Mouse (Mus musculus): ENCODE measurements around the gene Egln2.

DNA sequence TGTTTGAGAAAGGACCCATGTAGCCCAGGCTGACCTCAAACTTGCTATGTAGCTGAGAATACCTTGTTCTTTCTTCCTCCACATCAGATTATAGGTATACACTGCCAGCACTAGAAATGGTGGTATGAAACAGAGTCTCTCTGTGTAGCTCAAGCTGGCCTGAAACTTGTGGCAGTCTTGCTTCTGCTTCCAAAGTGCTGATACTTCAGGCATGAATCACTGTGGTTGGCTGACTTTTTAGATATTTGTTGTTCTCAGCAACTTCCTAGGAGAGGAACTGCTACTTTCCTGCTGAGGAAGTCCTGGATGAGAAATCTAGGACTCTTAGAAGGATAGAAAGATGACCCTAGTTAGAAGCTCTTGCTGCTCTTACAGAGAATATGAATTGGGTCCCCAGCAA is 31.8 kb upstream of the Egln2 start:
- TF ChIP-seq POLR2A (IDR thresholded peaks at IDR 0.05; ENCODE audit: low read depth, low read length): no peak
- TF ChIP-seq CTCF (conservative IDR thresholded peaks at IDR 0.05; ENCODE audit: insufficient read depth, insufficient read length, low read depth, low read length): no peak

Data from kidney, adult 2 months (tissue).